Mouse (Mus musculus) lung, embryonic 16.5 days (tissue): ENCODE measurements around the gene Itgb5. TPM values are rescaled to one million over a fixed set of nuclear protein-coding genes. Genes with fewer than 3 reads are reported as not detected.

ENCODE experiments used
- ATAC-seq: fragments of 200-750 bp; cut with Nextera tagmentation; 2 replicates; pipeline ENCODE4 v1.8.0; 2017; ENCODE audit warnings: low read depth, mild to moderate bottlenecking, moderate library complexity
- H3K27ac ChIP-seq: fragments of 300-500 bp; sonication (generic); 2 replicates; pipeline ENCODE4 v1.5.1; 2014; ENCODE audit warnings: mild to moderate bottlenecking, control low read depth, low read length
- H3K27me3 ChIP-seq: fragments of 300-500 bp; sonication (generic); 2 replicates; pipeline ENCODE4 v1.6.1; 2014; ENCODE audit warnings: low read depth, low read length, mixed read lengths; ENCODE audit not compliant: control insufficient read depth, insufficient read depth
- H3K36me3 ChIP-seq: fragments of 300-500 bp; sonication (generic); 2 replicates; pipeline ENCODE4 v1.6.1; 2014; ENCODE audit warnings: low read length; ENCODE audit not compliant: control insufficient read depth, insufficient read depth
- H3K4me1 ChIP-seq: fragments of 300-500 bp; sonication (generic); replicated peaks from 2 replicates; pipeline ENCODE4 v1.6.1; 2014; ENCODE audit warnings: low read length, mixed read lengths; ENCODE audit not compliant: control insufficient read depth, insufficient read depth
- H3K4me2 ChIP-seq: fragments of 300-500 bp; sonication (generic); 2 replicates; pipeline ENCODE4 v1.6.1; 2014; ENCODE audit warnings: low read depth, low read length, control low read depth
- H3K4me3 ChIP-seq: fragments of 300-500 bp; sonication (generic); 2 replicates; pipeline ENCODE4 v1.5.1; 2014; ENCODE audit warnings: mild to moderate bottlenecking, low read length, control low read depth
- H3K9ac ChIP-seq: fragments of 300-500 bp; sonication (generic); 2 replicates; pipeline ENCODE4 v1.6.1; 2014; ENCODE audit warnings: low read length, control low read depth
- H3K9me3 ChIP-seq: fragments of 300-500 bp; sonication (generic); 2 replicates; pipeline ENCODE4 v1.6.1; 2016; ENCODE audit warnings: low read length; ENCODE audit not compliant: control insufficient read depth
- WGBS: fragments of 180-500 bp; shearing (Covaris S2); extraction: QIAGEN DNeasy Blood & Tissue Kit; methylation state at CpG from one replicate; pipeline ENCODE4 v1.1.7; 2014; 5-methylcytosine and 5-hydroxymethylcytosine counted together
- polyA plus RNA-seq: library from polyadenylated mRNA; unstranded; fragments of >200 nt; fragmentation: Nextera tagmentation; extraction: Ambion mirVana; gene quantifications from 2 replicates; pipeline ENCODE4 v1.2.1, GENCODE M21; 2015

Itgb5 gene
- polyA plus RNA-seq, 1 experiment from 2014 or later: 10.9 TPM

GRCm38 (mm10) chr16:33928788-33929462 is 99.5 kb downstream of the Itgb5 start:
- H3K4me2 ChIP-seq: no peak overlapping the region
- ATAC-seq: peak; percentile 64; the same call in 1 of the 2 replicates
- H3K27ac ChIP-seq: no peak overlapping the region
- no peak overlapping the region for H3K9ac ChIP-seq
- H3K9me3 ChIP-seq: no peaks in the 10 kb centered on the region
- no peak overlapping the region for H3K4me3 ChIP-seq
- peaks cover 24% of the 10 kb centered on the region for H3K4me1 ChIP-seq
- no peaks in the 10 kb centered on the region for H3K36me3 ChIP-seq
- WGBS: 34% methylated on average over 9 of the region's 9 CpGs
- H3K27me3 ChIP-seq: no peaks in the 10 kb centered on the region; the same call in 1 of the 2 replicates

GRCm38 (mm10) chr16:33930785-33931184 is 101.3 kb downstream of the Itgb5 start:
- H3K9ac ChIP-seq: no peak overlapping the region
- no peak overlapping the region for H3K4me2 ChIP-seq
- no peaks in the 10 kb centered on the region for H3K36me3 ChIP-seq
- 74% methylated on average over 6 of the region's 6 CpGs for WGBS
- H3K27me3 ChIP-seq: no peaks in the 10 kb centered on the region; the same call in 1 of the 2 replicates
- H3K27ac ChIP-seq: no peak overlapping the region
- no peak overlapping the region for H3K4me3 ChIP-seq
- H3K4me1 ChIP-seq: peaks cover 31% of the 10 kb centered on the region
- no peaks in the 10 kb centered on the region for H3K9me3 ChIP-seq
- ATAC-seq: no peak

DNA sequence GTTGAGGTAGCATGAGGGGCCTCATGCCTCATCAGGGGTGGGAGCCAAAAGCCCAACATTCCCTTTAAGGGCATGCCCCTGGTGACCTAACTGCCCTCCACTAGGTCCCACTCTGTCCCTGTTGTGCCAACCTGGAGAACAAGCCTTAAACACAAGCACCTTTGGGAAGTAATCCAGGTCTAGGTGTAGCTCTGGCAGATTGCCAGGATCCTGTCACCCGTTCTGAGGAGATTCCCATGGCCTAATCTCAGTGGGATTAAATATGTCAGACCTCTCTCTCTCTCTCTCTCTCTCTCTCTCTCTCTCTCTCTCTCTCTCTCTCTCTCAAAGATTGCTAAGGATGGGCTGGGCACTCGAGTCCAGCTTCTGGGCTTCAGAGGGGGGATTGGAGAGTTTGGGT is 102.2 kb downstream of the Itgb5 start:
- Histone ChIP-seq H3K9me3 (no peaks in the 10 kb centered on the region), H3K4me1 (peaks cover 34% of the 10 kb centered on the region), H3K27me3 (no peaks in the 10 kb centered on the region; the same call in 1 of the 2 replicates), H3K4me2 (no peak overlapping the region), H3K27ac (no peak overlapping the region), H3K36me3 (no peaks in the 10 kb centered on the region), H3K4me3 (no peak overlapping the region), H3K9ac (no peak overlapping the region)
- 42% methylated on average over 2 of the region's 2 CpGs for WGBS
- no peak for ATAC-seq

DNA sequence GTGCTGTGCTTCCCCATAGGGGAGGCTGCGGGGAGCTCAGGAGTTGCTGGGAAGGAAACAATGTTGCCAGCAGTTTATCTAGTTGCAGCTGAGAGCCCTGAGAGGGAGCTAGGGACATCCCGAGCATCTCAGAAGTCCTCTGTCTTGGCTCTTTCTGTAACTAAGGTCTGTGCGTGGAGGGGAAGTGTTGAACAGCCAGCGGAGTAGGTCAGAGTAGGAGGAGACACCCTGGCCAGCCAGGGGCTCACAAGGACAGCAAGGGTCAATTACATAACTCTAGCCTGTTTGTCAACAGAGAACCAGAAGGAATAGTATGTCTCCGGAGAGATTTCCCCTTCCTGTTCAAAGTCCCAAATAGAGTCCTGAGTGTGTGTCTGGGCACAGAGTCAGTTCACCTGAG is 102.7 kb downstream of the Itgb5 start:
- H3K9me3 ChIP-seq: no peaks in the 10 kb centered on the region
- WGBS: 53% methylated on average over 5 of the region's 5 CpGs
- H3K36me3 ChIP-seq: no peaks in the 10 kb centered on the region
- H3K4me3 ChIP-seq: no peak overlapping the region
- no peaks in the 10 kb centered on the region; the same call in 1 of the 2 replicates for H3K27me3 ChIP-seq
- ATAC-seq: no peak
- H3K4me1 ChIP-seq: peaks cover 37% of the 10 kb centered on the region
- H3K27ac ChIP-seq: no peak overlapping the region
- no peak overlapping the region for H3K4me2 ChIP-seq
- no peak overlapping the region for H3K9ac ChIP-seq

GRCm38 (mm10) chr16:33933411-33933810 is 103.9 kb downstream of the Itgb5 start:
- no peak overlapping the region for H3K27ac ChIP-seq
- ATAC-seq: no peak
- WGBS: 83% methylated on average over 11 of the region's 11 CpGs
- H3K4me3 ChIP-seq: no peak overlapping the region
- no peak overlapping the region for H3K9ac ChIP-seq
- no peaks in the 10 kb centered on the region; the same call in 1 of the 2 replicates for H3K27me3 ChIP-seq
- H3K4me2 ChIP-seq: no peak overlapping the region
- H3K36me3 ChIP-seq: no peaks in the 10 kb centered on the region
- H3K9me3 ChIP-seq: no peaks in the 10 kb centered on the region
- H3K4me1 ChIP-seq: peaks cover 44% of the 10 kb centered on the region

GRCm38 (mm10) chr16:33934701-33935406 is 105.4 kb downstream of the Itgb5 start:
- H3K9me3 ChIP-seq: no peaks in the 10 kb centered on the region
- H3K27me3 ChIP-seq: peaks cover 2% of the 10 kb centered on the region; the same call in 1 of the 2 replicates
- ATAC-seq: peak; percentile 75
- no peaks in the 10 kb centered on the region for H3K36me3 ChIP-seq
- WGBS: 26% methylated on average over 5 of the region's 5 CpGs
- H3K27ac ChIP-seq: peak overlapping the region; percentile 56
- H3K9ac ChIP-seq: no peak overlapping the region
- H3K4me1 ChIP-seq: peaks cover 49% of the 10 kb centered on the region
- H3K4me3 ChIP-seq: no peak overlapping the region
- H3K4me2 ChIP-seq: no peak overlapping the region

DNA sequence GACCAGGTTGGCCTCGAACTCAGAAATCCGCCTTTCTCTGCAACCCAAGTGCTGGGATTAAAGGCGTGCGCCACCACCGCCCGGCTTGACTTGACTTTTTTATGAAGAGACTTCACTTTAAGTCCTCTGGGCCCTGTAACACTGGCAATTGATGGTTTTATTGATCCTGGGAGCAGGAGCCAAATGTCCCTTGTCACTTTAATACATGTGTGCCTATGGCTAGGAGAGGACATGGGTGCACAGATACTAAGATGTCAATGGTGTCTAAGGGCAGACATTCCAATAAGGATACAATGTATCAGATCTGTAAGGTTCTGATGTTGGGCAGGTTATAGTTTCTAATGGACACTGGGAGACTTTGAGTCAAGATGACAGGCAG is 105.9 kb downstream of the Itgb5 start:
- Histone ChIP-seq H3K27me3 (peaks cover 2% of the 10 kb centered on the region; the same call in 1 of the 2 replicates), H3K9me3 (no peaks in the 10 kb centered on the region), H3K27ac (peak overlapping the region; percentile 37; the same call in 1 of the 2 replicates), H3K36me3 (no peaks in the 10 kb centered on the region), H3K4me3 (no peak overlapping the region), H3K9ac (no peak overlapping the region), H3K4me1 (peaks cover 54% of the 10 kb centered on the region), H3K4me2 (no peak overlapping the region)
- WGBS: 88% methylated on average over 6 of the region's 6 CpGs
- ATAC-seq: no peak

GRCm38 (mm10) chr16:33936885-33937284 is 107.4 kb downstream of the Itgb5 start:
- ATAC-seq: no peak
- Histone ChIP-seq H3K4me3 (no peak overlapping the region), H3K27me3 (peaks cover 2% of the 10 kb centered on the region; the same call in 1 of the 2 replicates), H3K4me1 (peaks cover 68% of the 10 kb centered on the region), H3K27ac (no peak overlapping the region; the same call in 1 of the 2 replicates), H3K4me2 (no peak overlapping the region), H3K9ac (no peak overlapping the region), H3K9me3 (no peaks in the 10 kb centered on the region), H3K36me3 (no peaks in the 10 kb centered on the region)
- 68% methylated on average over 4 of the region's 4 CpGs for WGBS

DNA sequence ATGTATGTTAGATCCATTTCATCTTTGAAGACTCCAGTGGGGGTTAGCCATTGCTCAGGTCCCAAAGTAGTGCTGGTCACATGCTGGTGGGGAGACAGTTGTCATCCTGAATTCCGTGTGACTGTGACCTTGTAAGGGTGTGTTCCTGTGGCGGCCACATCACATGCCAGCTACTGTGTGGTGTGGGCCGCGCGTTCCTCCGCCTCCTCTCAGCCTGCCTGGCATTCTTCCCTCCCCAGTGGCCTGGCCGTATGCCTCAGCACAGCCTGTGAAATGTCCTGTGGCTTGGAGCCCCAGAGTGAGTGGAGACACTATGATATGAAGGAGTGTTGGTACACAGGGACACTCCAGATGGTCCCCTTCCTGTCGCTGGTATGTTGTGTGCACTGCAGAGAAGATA is 108.1 kb downstream of the Itgb5 start:
- no peak overlapping the region for H3K4me2 ChIP-seq
- H3K4me3 ChIP-seq: no peak overlapping the region
- 38% methylated on average over 8 of the region's 8 CpGs for WGBS
- H3K27me3 ChIP-seq: peaks cover 2% of the 10 kb centered on the region; the same call in 1 of the 2 replicates
- no peak overlapping the region for H3K9ac ChIP-seq
- peak overlapping the region; percentile 19; the same call in 1 of the 2 replicates for H3K27ac ChIP-seq
- peak; percentile 61 for ATAC-seq
- peaks cover 71% of the 10 kb centered on the region for H3K4me1 ChIP-seq
- no peaks in the 10 kb centered on the region for H3K9me3 ChIP-seq
- no peaks in the 10 kb centered on the region for H3K36me3 ChIP-seq
